Mouse (Mus musculus): ENCODE results near the gene Csrnp2. TPM values are rescaled to one million over a fixed set of nuclear protein-coding genes. Genes with fewer than 3 reads are reported as not detected.

Gene Csrnp2
- polyA plus RNA-seq, 1 experiment from 2014 or later, result 16.7 TPM

GRCm38 (mm10) chr15:100469189-100469545 is 26.1 kb downstream of the Csrnp2 start:
- no peaks in the 10 kb centered on the region for H3K9me3 ChIP-seq (replicated peaks)
- peak overlapping the region; percentile 93 for H3K27ac ChIP-seq (replicated peaks)
- no peaks in the 10 kb centered on the region for H3K27me3 ChIP-seq (ENCODE audit: low read depth, poor library complexity, severe bottlenecking)
- peak overlapping the region; percentile 91 for H3K4me3 ChIP-seq
- no peak for DNase-seq (ENCODE audit: low spot score)
- peaks cover 31% of the 10 kb centered on the region for H3K4me1 ChIP-seq
- H3K36me3 ChIP-seq, result peaks cover 36% of the 10 kb centered on the region
- under 1% methylated on average over 19 of the region's 19 CpGs for WGBS

- DNase-seq (ENCODE audit: low spot score), result peak; percentile 88
- no peaks in the 10 kb centered on the region for H3K9me3 ChIP-seq (replicated peaks)
Measured at GRCm38 (mm10) chr15:100468295-100469188, 26.7 kb downstream of the Csrnp2 start, which contains the start of gene Letmd1. TSS of gene Letmd1 (plus strand) at chr15:100469023.

GRCm38 (mm10) chr15:100467738-100468137 is 27.6 kb downstream of the Csrnp2 start:
- H3K4me3 ChIP-seq, result peak overlapping the region; percentile 91
- H3K9me3 ChIP-seq (replicated peaks), result no peaks in the 10 kb centered on the region
- WGBS, result 42% methylated on average over 8 of the region's 8 CpGs

More at GRCm38 (mm10) chr15:100468295-100469188, 26.7 kb downstream of the Csrnp2 start, which contains the start of gene Letmd1:
- H3K4me1 ChIP-seq, result peaks cover 31% of the 10 kb centered on the region
- no peaks in the 10 kb centered on the region for H3K27me3 ChIP-seq (ENCODE audit: low read depth, poor library complexity, severe bottlenecking)
- H3K36me3 ChIP-seq, result peaks cover 30% of the 10 kb centered on the region
- 3% methylated on average over 84 of the region's 84 CpGs for WGBS
- peak within 1 kb of the TSS; percentile 93 for H3K27ac ChIP-seq (replicated peaks)
- peak within 1 kb of the TSS; percentile 91 for H3K4me3 ChIP-seq

GRCm38 (mm10) chr15:100465432-100465831 is 29.9 kb downstream of the Csrnp2 start:
- Histone ChIP-seq H3K9me3 (replicated peaks) (no peaks in the 10 kb centered on the region), H3K36me3 (no peaks in the 10 kb centered on the region), H3K27me3 (ENCODE audit: low read depth, poor library complexity, severe bottlenecking) (peaks cover 6% of the 10 kb centered on the region; the same call in 1 of the 2 replicates), H3K27ac (replicated peaks) (no peak overlapping the region), H3K4me1 (peaks cover 36% of the 10 kb centered on the region), H3K4me3 (no peak overlapping the region)
- DNase-seq (ENCODE audit: low spot score), result no peak
- WGBS, result 82% methylated on average over 2 of the region's 2 CpGs

More at GRCm38 (mm10) chr15:100467738-100468137, 27.6 kb downstream of the Csrnp2 start:
- DNase-seq (ENCODE audit: low spot score), result no peak
- H3K4me1 ChIP-seq, result peaks cover 31% of the 10 kb centered on the region
- H3K27ac ChIP-seq (replicated peaks), result peak overlapping the region; percentile 93; the same call in 1 of the 2 replicates
- H3K36me3 ChIP-seq, result peaks cover 22% of the 10 kb centered on the region
- H3K27me3 ChIP-seq (ENCODE audit: low read depth, poor library complexity, severe bottlenecking), result peaks cover 3% of the 10 kb centered on the region; the same call in 1 of the 2 replicates

- DNase-seq (ENCODE audit: low spot score), result peak; percentile 57
- H3K4me1 ChIP-seq, result peaks cover 19% of the 10 kb centered on the region
- no peaks in the 10 kb centered on the region for H3K9me3 ChIP-seq (replicated peaks)
- H3K4me3 ChIP-seq, result no peak overlapping the region
- WGBS, result 28% methylated on average over 6 of the region's 6 CpGs
- peaks cover 17% of the 10 kb centered on the region for H3K27me3 ChIP-seq (ENCODE audit: low read depth, poor library complexity, severe bottlenecking)
- no peak overlapping the region for H3K27ac ChIP-seq (replicated peaks)
- no peaks in the 10 kb centered on the region for H3K36me3 ChIP-seq
Measured at GRCm38 (mm10) chr15:100463712-100464111, 31.6 kb downstream of the Csrnp2 start.

GRCm38 (mm10) chr15:100462086-100462485 is 33.2 kb downstream of the Csrnp2 start:
- H3K9me3 ChIP-seq (replicated peaks), result no peaks in the 10 kb centered on the region
- H3K4me1 ChIP-seq, result peaks cover 10% of the 10 kb centered on the region
- H3K36me3 ChIP-seq, result no peaks in the 10 kb centered on the region
- H3K27ac ChIP-seq (replicated peaks), result no peak overlapping the region
- no peak overlapping the region for H3K4me3 ChIP-seq
- 93% methylated on average over 5 of the region's 5 CpGs for WGBS
- peaks cover 27% of the 10 kb centered on the region for H3K27me3 ChIP-seq (ENCODE audit: low read depth, poor library complexity, severe bottlenecking)
- DNase-seq (ENCODE audit: low spot score), result no peak

- Histone ChIP-seq H3K36me3 (no peaks in the 10 kb centered on the region), H3K27me3 (ENCODE audit: low read depth, poor library complexity, severe bottlenecking) (peaks cover 27% of the 10 kb centered on the region), H3K4me1 (peaks cover 11% of the 10 kb centered on the region), H3K9me3 (replicated peaks) (no peaks in the 10 kb centered on the region), H3K27ac (replicated peaks) (no peak overlapping the region), H3K4me3 (no peak overlapping the region)
- DNase-seq (ENCODE audit: low spot score), result no peak
- 86% methylated on average over 9 of the region's 9 CpGs for WGBS
Measured at GRCm38 (mm10) chr15:100461646-100462045, 33.6 kb downstream of the Csrnp2 start.

- H3K27ac ChIP-seq (replicated peaks), result no peak overlapping the region
- H3K36me3 ChIP-seq, result no peaks in the 10 kb centered on the region
- peaks cover 11% of the 10 kb centered on the region for H3K4me1 ChIP-seq
- H3K27me3 ChIP-seq (ENCODE audit: low read depth, poor library complexity, severe bottlenecking), result peaks cover 27% of the 10 kb centered on the region
- no peak for DNase-seq (ENCODE audit: low spot score)
- WGBS, result 11% methylated on average over 12 of the region's 12 CpGs
- no peak overlapping the region for H3K4me3 ChIP-seq
- H3K9me3 ChIP-seq (replicated peaks), result no peaks in the 10 kb centered on the region
Measured at GRCm38 (mm10) chr15:100460942-100461341, 34.3 kb downstream of the Csrnp2 start.

- Histone ChIP-seq H3K27me3 (ENCODE audit: low read depth, poor library complexity, severe bottlenecking) (peaks cover 27% of the 10 kb centered on the region), H3K36me3 (no peaks in the 10 kb centered on the region), H3K27ac (replicated peaks) (no peak overlapping the region), H3K4me3 (no peak overlapping the region), H3K9me3 (replicated peaks) (no peaks in the 10 kb centered on the region), H3K4me1 (peaks cover 11% of the 10 kb centered on the region)
- 49% methylated on average over 10 of the region's 10 CpGs for WGBS
- DNase-seq (ENCODE audit: low spot score), result peak; percentile 51
Measured at GRCm38 (mm10) chr15:100458055-100458454, 37.2 kb downstream of the Csrnp2 start.

- Histone ChIP-seq H3K4me3 (no peak overlapping the region), H3K27me3 (ENCODE audit: low read depth, poor library complexity, severe bottlenecking) (peaks cover 22% of the 10 kb centered on the region), H3K9me3 (replicated peaks) (no peaks in the 10 kb centered on the region), H3K27ac (replicated peaks) (no peak overlapping the region), H3K4me1 (peaks cover 11% of the 10 kb centered on the region), H3K36me3 (no peaks in the 10 kb centered on the region)
- peak; percentile 79 for DNase-seq (ENCODE audit: low spot score)
- 11% methylated on average over 17 of the region's 17 CpGs for WGBS
Measured at GRCm38 (mm10) chr15:100457340-100457739, 37.9 kb downstream of the Csrnp2 start.

GRCm38 (mm10) chr15:100456356-100456991 is 38.8 kb downstream of the Csrnp2 start:
- Histone ChIP-seq H3K27ac (replicated peaks) (no peak overlapping the region), H3K9me3 (replicated peaks) (no peaks in the 10 kb centered on the region), H3K4me3 (no peak overlapping the region), H3K27me3 (ENCODE audit: low read depth, poor library complexity, severe bottlenecking) (peaks cover 22% of the 10 kb centered on the region), H3K4me1 (peaks cover 11% of the 10 kb centered on the region), H3K36me3 (no peaks in the 10 kb centered on the region)
- WGBS, result 66% methylated on average over 7 of the region's 7 CpGs
- no peak for DNase-seq (ENCODE audit: low spot score)

GRCm38 (mm10) chr15:100452486-100452885 is 42.8 kb downstream of the Csrnp2 start:
- H3K4me1 ChIP-seq, result peaks cover 5% of the 10 kb centered on the region
- no peaks in the 10 kb centered on the region for H3K9me3 ChIP-seq (replicated peaks)
- no peaks in the 10 kb centered on the region for H3K27me3 ChIP-seq (ENCODE audit: low read depth, poor library complexity, severe bottlenecking)
- H3K4me3 ChIP-seq, result no peak overlapping the region
- H3K36me3 ChIP-seq, result no peaks in the 10 kb centered on the region
- 85% methylated on average over 11 of the region's 11 CpGs for WGBS
- H3K27ac ChIP-seq (replicated peaks), result no peak overlapping the region
- no peak for DNase-seq (ENCODE audit: low spot score)

GRCm38 (mm10) chr15:100451245-100451644 is 44.0 kb downstream of the Csrnp2 start:
- no peaks in the 10 kb centered on the region for H3K27me3 ChIP-seq (ENCODE audit: low read depth, poor library complexity, severe bottlenecking)
- H3K9me3 ChIP-seq (replicated peaks), result no peaks in the 10 kb centered on the region
- no peaks in the 10 kb centered on the region; the same call in 1 of the 2 replicates for H3K4me1 ChIP-seq
- no peak overlapping the region for H3K4me3 ChIP-seq
- WGBS, result 82% methylated on average over 16 of the region's 16 CpGs
- H3K27ac ChIP-seq (replicated peaks), result no peak overlapping the region
- DNase-seq (ENCODE audit: low spot score), result no peak
- no peaks in the 10 kb centered on the region for H3K36me3 ChIP-seq

Measured in midbrain, embryonic 10.5 days (tissue).